Mouse (Mus musculus): ENCODE measurements at regions not wholly inside any gene's neighbourhood (a gene's known extent, or its start where the extent isn't known, plus 50 kb on each side); places are given as distances from the start of the nearest gene placed in this dataset.

GRCm38 (mm10) chr17:45339226-45339625, 94.3 kb downstream of the Cdc5l start:
- TF ChIP-seq POLR2A (IDR thresholded peaks at IDR 0.05; ENCODE audit: borderline replicate concordance, control insufficient read depth, low read depth, low read length) (no peak), CTCF (IDR thresholded peaks at IDR 0.05; ENCODE audit: control insufficient read depth, insufficient read depth, low read length) (no peak)

All from bone marrow, adult 2 months (tissue).